Mouse (Mus musculus) gastrocnemius, postnatal 36 days (tissue): ENCODE measurements around the gene Fam83b. TPM values are rescaled to one million over a fixed set of nuclear protein-coding genes. Genes with fewer than 3 reads are reported as not detected.

Source experiments
- DNase-seq, 2 experiments: peaks; one replicate each; pipeline ENCODE4 v3.0.0; 2022
- intact Hi-C: fragments of 180-260 bp; cut with DNase I; formaldehyde crosslinking; loops from one replicate; pipeline ENCODE4 v1.15.1; 2025
- long read RNA-seq, 2 experiments: library from polyadenylated mRNA; stranded (forward); transcript quantifications; one replicate each; pipeline ENCODE4 v2.0.0; 2021
- total RNA-seq, 2 experiments: library from RNA; stranded (reverse); gene quantifications; 2 replicates each; pipeline ENCODE4 v1.2.3; 2021

Fam83b gene
- not detected for total RNA-seq
- long read RNA-seq, experiment 1, result 0 reads
- long read RNA-seq, experiment 2, result 0 reads

GRCm38 (mm10) chr9:76566515-76567280 lies at the start of gene Fam83b:
Gene Fam83b (minus strand): TSS chr9:76567116.
- intact Hi-C loops, result no loop called here

GRCm38 (mm10) chr9:76614165-76614564 lies 47.2 kb upstream of the Fam83b start:
- intact Hi-C loops, result no loop called here
- no peak for DNase-seq

More at GRCm38 (mm10) chr9:76566515-76567280, at the start of gene Fam83b:
- DNase-seq, result no peak

GRCm38 (mm10) chr9:76603744-76604143 lies 36.8 kb upstream of the Fam83b start:
- DNase-seq, result no peak
- intact Hi-C loops, result no loop called here

GRCm38 (mm10) chr9:76602874-76603273 lies 36.0 kb upstream of the Fam83b start:
- DNase-seq, result no peak
- intact Hi-C loops, result no loop called here

GRCm38 (mm10) chr9:76597395-76597794 lies 30.5 kb upstream of the Fam83b start:
- no peak for DNase-seq
- intact Hi-C loops, result no loop called here

- DNase-seq, result no peak
- intact Hi-C loops, result no loop called here
Measured at GRCm38 (mm10) chr9:76593841-76594240, 26.9 kb upstream of the Fam83b start.

GRCm38 (mm10) chr9:76583943-76584342 lies 17.0 kb upstream of the Fam83b start:
- intact Hi-C loops, result no loop called here
- DNase-seq, result no peak

GRCm38 (mm10) chr9:76581966-76582365 lies 15.1 kb upstream of the Fam83b start:
- no peak for DNase-seq
- intact Hi-C loops, result no loop called here

- intact Hi-C loops, result no loop called here
- no peak for DNase-seq
Measured at GRCm38 (mm10) chr9:76567281-76567655, 352 bp upstream of the Fam83b start.

- no peak for DNase-seq
- intact Hi-C loops, result no loop called here
Measured at GRCm38 (mm10) chr9:76565656-76566055, 1.3 kb downstream of the Fam83b start.

GRCm38 (mm10) chr9:76564071-76564470 lies 2.8 kb downstream of the Fam83b start:
- DNase-seq, result no peak
- intact Hi-C loops, result no loop called here

- intact Hi-C loops, result no loop called here
- DNase-seq, result no peak
Measured at GRCm38 (mm10) chr9:76562794-76563193, 4.1 kb downstream of the Fam83b start.

GRCm38 (mm10) chr9:76559240-76559639 lies 7.7 kb downstream of the Fam83b start:
- DNase-seq, result no peak
- intact Hi-C loops, result no loop called here

GRCm38 (mm10) chr9:76553758-76554157 lies 13.2 kb downstream of the Fam83b start:
- intact Hi-C loops, result no loop called here
- no peak for DNase-seq

- intact Hi-C loops, result no loop called here
- no peak for DNase-seq
Measured at GRCm38 (mm10) chr9:76553115-76553514, 13.8 kb downstream of the Fam83b start.

GRCm38 (mm10) chr9:76546714-76547113 lies 20.2 kb downstream of the Fam83b start:
- no peak for DNase-seq
- intact Hi-C loops, result no loop called here

GRCm38 (mm10) chr9:76540684-76541083 lies 26.2 kb downstream of the Fam83b start:
- DNase-seq, result no peak
- intact Hi-C loops, result no loop called here

GRCm38 (mm10) chr9:76539953-76540621 lies 26.8 kb downstream of the Fam83b start:
- no peak for DNase-seq
- intact Hi-C loops, result no loop called here

- intact Hi-C loops, result no loop called here
- no peak for DNase-seq
Measured at GRCm38 (mm10) chr9:76539271-76539670, 27.6 kb downstream of the Fam83b start.

GRCm38 (mm10) chr9:76536032-76536431 lies 30.9 kb downstream of the Fam83b start:
- intact Hi-C loops, result no loop called here
- DNase-seq, result no peak

- DNase-seq, result no peak
- intact Hi-C loops, result no loop called here
Measured at GRCm38 (mm10) chr9:76532403-76532802, 34.5 kb downstream of the Fam83b start.

- no peak for DNase-seq
- intact Hi-C loops, result no loop called here
Measured at GRCm38 (mm10) chr9:76531368-76531767, 35.5 kb downstream of the Fam83b start.
